8 mouse cellular contexts compared by ENCODE assay signal in genomic region chr11:95824071-95824876, GRCm38 (mm10). TPM values are rescaled to one million over a fixed set of nuclear protein-coding genes. Genes with fewer than 3 reads are reported as not detected.
DNase-seq lines count a peak whose midpoint lies in the region; ATAC-seq lines count a peak whose summit lies in the region.

Gene Phospho1, plus strand, starts transcription at chr11:95824499.

- H3K27ac ChIP-seq in embryonic facial prominence, embryonic 12.5 days, result no peak within 1 kb of the TSS
- H3K27ac ChIP-seq in limb, embryonic 15.5 days, result 0 out of 2 replicates have a peak within 1 kb of the TSS, but pooled peaks have one; percentile 4

- peak within 1 kb of the TSS; percentile 64 for H3K9ac ChIP-seq in embryonic facial prominence, embryonic 12.5 days
- H3K9ac ChIP-seq in limb, embryonic 15.5 days, result peak within 1 kb of the TSS; percentile 63

- no peaks in the 10 kb centered on the region for H3K36me3 ChIP-seq in embryonic facial prominence, embryonic 12.5 days
- H3K36me3 ChIP-seq in limb, embryonic 15.5 days, result no peaks in the 10 kb centered on the region

- ATAC-seq in embryonic facial prominence, embryonic 12.5 days (ENCODE audit: insufficient number of reproducible peaks, insufficient read depth, low FRiP score, low TSS enrichment), result peak; percentile 90
- ATAC-seq in limb, embryonic 15.5 days (ENCODE audit: insufficient number of reproducible peaks, low FRiP score, low TSS enrichment, low read depth), result peak; percentile 93

- H3K4me1 ChIP-seq in embryonic facial prominence, embryonic 12.5 days, result peaks cover 10% of the 10 kb centered on the region; the same call in 1 of the 2 replicates
- peaks cover 10% of the 10 kb centered on the region for H3K4me1 ChIP-seq in limb, embryonic 15.5 days

- H3K4me2 ChIP-seq in embryonic facial prominence, embryonic 12.5 days (replicated peaks), result peak within 1 kb of the TSS; percentile 96
- peak within 1 kb of the TSS; percentile 97 for H3K4me2 ChIP-seq in limb, embryonic 15.5 days

- no peaks in the 10 kb centered on the region for H3K9me3 ChIP-seq in embryonic facial prominence, embryonic 12.5 days
- H3K9me3 ChIP-seq in limb, embryonic 15.5 days, result no peaks in the 10 kb centered on the region

- under 1% methylated on average over 73 of the region's 78 CpGs for WGBS in embryonic facial prominence, embryonic 12.5 days
- WGBS in limb, embryonic 15.5 days, result under 1% methylated on average over 75 of the region's 78 CpGs

- H3K4me3 ChIP-seq in embryonic facial prominence, embryonic 12.5 days, result peak within 1 kb of the TSS; percentile 72
- H3K4me3 ChIP-seq in limb, embryonic 15.5 days, result peak within 1 kb of the TSS; percentile 64

- H3K27me3 ChIP-seq in embryonic facial prominence, embryonic 12.5 days, result peaks cover 59% of the 10 kb centered on the region
- peaks cover 48% of the 10 kb centered on the region for H3K27me3 ChIP-seq in limb, embryonic 15.5 days

- peak; percentile 96 for DNase-seq in 3134 (ENCODE audit: extremely low read depth, insufficient read length, low spot score)
- peak; percentile 95 for DNase-seq in adrenal gland, postnatal 25 days
- peak; percentile 92 to 96 for DNase-seq in heart, adult 18-20 months
- peak; percentile 84 to 86 for DNase-seq in kidney, adult 8-10 months
- DNase-seq in monocyte, adult 2 months (ENCODE audit: low read depth in 1 of 2, low spot score in 2 of 2), result peak; percentile 49 to 74
- DNase-seq in spleen, postnatal 36 days (ENCODE audit: low spot score in 2 of 2), result peak; percentile 85 to 88

RNA-seq across cellular contexts. Expression of gene Phospho1, which starts in this region (rescaled TPM):
- 133 and 225 TPM in 2 replicates for total RNA-seq in adrenal gland, postnatal 25 days (2021)
- not detected in 2 replicates for polyA plus RNA-seq in embryonic facial prominence, embryonic 12.5 days (2016; fragmentation: Nextera tagmentation; extraction: Ambion mirVana)
- total RNA-seq in heart, adult 18-20 months (2021), result 100 to 1,000 TPM; 165 to 174 TPM
- polyA plus RNA-seq in limb, embryonic 15.5 days (2015; fragmentation: Nextera tagmentation; extraction: Ambion mirVana), result 2.8 and 3.9 TPM in 2 replicates

Comparison
In these comparisons a context has a peak if more than half of its experiments do, and no peak if none do; other contexts are left out.
1. Peak in ATAC-seq, H3K4me3 ChIP-seq, H3K9ac ChIP-seq and H3K4me2 ChIP-seq in embryonic facial prominence, embryonic 12.5 days; RNA of the gene not detected or under 1 TPM.